Mouse (Mus musculus): Measurements from ENCODE around the gene Drd2. TPM values are rescaled to one million over a fixed set of nuclear protein-coding genes. Genes with fewer than 3 reads are reported as not detected.

Gene Drd2
- polyA plus RNA-seq, 1 experiment from 2014 or later, result 0.69 TPM

Other genes with a start within 250 kb of the Drd2 start
- gene Gm4894, start 90.1 kb upstream of the Drd2 start, polyA plus RNA-seq (2014; fragmentation: Nextera tagmentation; extraction: Ambion mirVana), result not detected in 2 replicates
- not detected in 2 replicates for gene Ankk1, start 86.4 kb downstream of the Drd2 start, polyA plus RNA-seq (2014; fragmentation: Nextera tagmentation; extraction: Ambion mirVana)
- 1.7 and 2.4 TPM in 2 replicates for gene Ttc12, start 145.6 kb downstream of the Drd2 start, polyA plus RNA-seq (2014; fragmentation: Nextera tagmentation; extraction: Ambion mirVana)